Mouse (Mus musculus) liver, postnatal 0 days (tissue): ENCODE measurements around the gene Tmc8. TPM values are rescaled to one million over a fixed set of nuclear protein-coding genes. Genes with fewer than 3 reads are reported as not detected.

Experiments
- ATAC-seq: fragments of 200-750 bp; cut with Nextera tagmentation; 2 replicates; pipeline ENCODE4 v1.8.0; 2017; ENCODE audit warnings: mild to moderate bottlenecking, moderate library complexity
- DNase-seq: peaks from one replicate; pipeline ENCODE4 v3.0.0-alpha.2; 2016
- H3K27ac ChIP-seq: fragments of 300-500 bp; sonication (generic); 2 replicates; pipeline ENCODE4 v1.5.1; 2014; ENCODE audit warnings: antibody characterized with exemption, moderate library complexity, mild to moderate bottlenecking, low read depth
- H3K27me3 ChIP-seq: fragments of 300-500 bp; sonication (generic); 2 replicates; pipeline ENCODE4 v1.6.1; 2014; ENCODE audit warnings: low read length, control low read depth, mixed read lengths; ENCODE audit not compliant: insufficient read depth
- H3K36me3 ChIP-seq: fragments of 300-500 bp; sonication (generic); replicated peaks from 2 replicates; pipeline ENCODE4 v1.6.1; 2014; ENCODE audit warnings: mild to moderate bottlenecking, control low read depth, low read length, moderate library complexity, mixed read lengths; ENCODE audit not compliant: insufficient read depth
- H3K4me1 ChIP-seq: fragments of 300-500 bp; sonication (generic); 2 replicates; pipeline ENCODE4 v1.6.1; 2014; ENCODE audit warnings: antibody characterized with exemption, mild to moderate bottlenecking, control low read depth; ENCODE audit not compliant: insufficient read depth
- H3K4me2 ChIP-seq: fragments of 300-500 bp; sonication (generic); 2 replicates; pipeline ENCODE4 v1.6.1; 2014; ENCODE audit warnings: low read depth, mild to moderate bottlenecking, low read length, moderate library complexity, mixed read lengths
- H3K4me3 ChIP-seq: fragments of 300-500 bp; sonication (generic); 2 replicates; pipeline ENCODE4 v1.5.1; 2014; ENCODE audit warnings: low read depth, low read length
- H3K9ac ChIP-seq: fragments of 300-500 bp; sonication (generic); replicated peaks from 2 replicates; pipeline ENCODE4 v1.6.1; 2014; ENCODE audit warnings: mild to moderate bottlenecking, moderate library complexity
- H3K9me3 ChIP-seq: fragments of 300-500 bp; sonication (generic); 2 replicates; pipeline ENCODE4 v1.6.1; 2016; ENCODE audit warnings: mild to moderate bottlenecking, control low read depth, low read length, mixed read lengths
- CTCF ChIP-seq: sonication (generic); IDR thresholded peaks from 2 replicates; pipeline ENCODE4 v1.5.1; 2016; ENCODE audit warnings: antibody characterized with exemption, low read depth
- EP300 ChIP-seq: IDR thresholded peaks from 2 replicates; pipeline ENCODE4 v1.6.1; 2016; ENCODE audit warnings: antibody characterized with exemption, low read depth, mild to moderate bottlenecking
- WGBS: fragments of 180-500 bp; shearing (Covaris S2); extraction: QIAGEN DNeasy Blood & Tissue Kit; methylation state at CpG from one replicate; pipeline ENCODE4 v1.1.7; 2014; ENCODE audit not compliant: insufficient replicate concordance; 5-methylcytosine and 5-hydroxymethylcytosine counted together
- polyA plus RNA-seq: library from polyadenylated mRNA; unstranded; fragments of >200 nt; fragmentation: Nextera tagmentation; extraction: Ambion mirVana; gene quantifications from 2 replicates; pipeline ENCODE4 v1.2.1, GENCODE M21; 2015

Tmc8 gene
- polyA plus RNA-seq, 1 experiment from 2014 or later: 6.8 TPM

DNA sequence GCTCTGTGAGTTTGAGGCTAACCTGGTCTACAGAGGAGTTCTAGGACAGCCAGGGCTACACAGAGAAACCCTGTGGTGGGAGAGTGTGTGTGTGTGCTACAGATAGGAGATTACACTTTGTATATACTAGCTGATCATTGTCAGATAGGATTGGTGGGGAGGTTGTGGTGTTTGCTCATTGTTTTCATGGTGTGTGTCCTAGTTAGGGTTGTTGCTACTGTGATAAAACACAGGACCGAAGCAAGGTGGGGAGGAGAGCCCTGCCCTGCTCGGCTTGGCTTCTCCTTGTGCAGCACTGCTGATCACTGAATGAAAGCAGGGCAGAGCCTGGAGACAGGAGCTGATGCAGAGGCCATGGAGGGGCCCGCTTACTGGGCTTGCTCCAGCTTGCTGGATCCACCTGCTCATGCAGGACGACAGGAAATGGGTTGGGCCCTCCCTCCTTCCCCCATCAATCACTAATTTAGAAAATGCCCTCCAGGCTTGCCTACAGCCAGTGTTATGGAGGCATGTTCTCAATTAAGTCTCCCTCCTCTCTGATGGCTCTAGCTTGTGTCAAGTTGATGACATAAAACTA, 38.3 kb upstream of the Tmc8 start:
- Histone ChIP-seq H3K4me3 (no peak overlapping the region), H3K9me3 (no peaks in the 10 kb centered on the region), H3K4me2 (no peak overlapping the region), H3K27ac (no peak overlapping the region), H3K36me3 (peaks cover 90% of the 10 kb centered on the region), H3K27me3 (no peaks in the 10 kb centered on the region), H3K9ac (no peak overlapping the region), H3K4me1 (no peaks in the 10 kb centered on the region)
- DNase-seq (no peak), ATAC-seq (no peak)
- TF ChIP-seq EP300 (no peak), CTCF (no peak)
- WGBS: 56% methylated on average over 4 of the region's 4 CpGs

DNA sequence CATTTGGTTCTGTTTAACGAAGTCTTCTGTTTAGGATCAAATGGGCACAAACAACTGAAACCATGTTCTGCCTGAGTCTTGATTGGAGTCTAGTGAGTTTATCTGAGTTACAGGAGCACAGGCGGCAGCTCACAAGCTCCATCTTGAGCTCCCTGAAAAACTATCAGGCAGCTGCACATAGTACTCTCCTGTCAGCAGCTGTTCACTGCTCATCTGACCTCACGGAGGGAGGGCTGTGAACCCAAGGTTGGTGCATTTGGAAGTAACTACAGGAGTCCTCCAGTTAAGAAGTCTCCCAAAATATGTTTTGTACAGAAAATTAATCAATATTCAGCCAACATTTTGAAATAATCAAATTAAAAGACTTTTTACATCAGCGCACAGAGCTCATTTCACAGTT, 33.2 kb upstream of the Tmc8 start:
- Histone ChIP-seq H3K9me3 (no peaks in the 10 kb centered on the region), H3K4me2 (no peak overlapping the region), H3K9ac (no peak overlapping the region), H3K4me1 (no peaks in the 10 kb centered on the region), H3K27ac (no peak overlapping the region), H3K4me3 (no peak overlapping the region), H3K27me3 (no peaks in the 10 kb centered on the region), H3K36me3 (peaks cover 86% of the 10 kb centered on the region)
- TF ChIP-seq EP300 (no peak), CTCF (no peak)
- 85% methylated on average over 4 of the region's 4 CpGs for WGBS
- ATAC-seq (no peak), DNase-seq (no peak)

DNA sequence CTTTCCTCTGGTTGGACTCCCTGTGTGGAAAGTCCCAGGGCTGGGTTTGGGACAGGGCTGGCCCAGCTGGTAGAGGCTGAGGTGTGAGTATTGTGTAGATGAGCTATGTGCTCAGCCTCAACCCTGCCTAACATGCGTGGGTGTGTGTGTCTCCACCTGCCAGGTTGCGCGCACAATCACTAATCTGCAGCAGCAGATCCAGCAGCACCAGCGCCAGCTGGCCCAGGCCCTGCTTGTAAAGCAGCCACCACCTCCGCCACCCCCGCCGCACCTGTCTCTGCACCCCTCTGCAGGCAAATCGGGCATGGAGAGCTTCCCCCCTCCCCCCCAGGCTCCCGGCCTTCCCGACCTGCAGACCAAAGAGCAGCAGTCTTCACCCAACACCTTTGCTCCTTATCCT, 32.5 kb upstream of the Tmc8 start:
- DNase-seq (no peak), ATAC-seq (no peak)
- no peak overlapping the region for H3K4me2 ChIP-seq
- TF ChIP-seq CTCF (no peak), EP300 (no peak)
- no peaks in the 10 kb centered on the region for H3K9me3 ChIP-seq
- WGBS: 80% methylated on average over 9 of the region's 10 CpGs
- no peak overlapping the region for H3K9ac ChIP-seq
- no peaks in the 10 kb centered on the region for H3K4me1 ChIP-seq
- no peak overlapping the region for H3K27ac ChIP-seq
- no peaks in the 10 kb centered on the region for H3K27me3 ChIP-seq
- peaks cover 82% of the 10 kb centered on the region for H3K36me3 ChIP-seq
- H3K4me3 ChIP-seq: no peak overlapping the region

DNA sequence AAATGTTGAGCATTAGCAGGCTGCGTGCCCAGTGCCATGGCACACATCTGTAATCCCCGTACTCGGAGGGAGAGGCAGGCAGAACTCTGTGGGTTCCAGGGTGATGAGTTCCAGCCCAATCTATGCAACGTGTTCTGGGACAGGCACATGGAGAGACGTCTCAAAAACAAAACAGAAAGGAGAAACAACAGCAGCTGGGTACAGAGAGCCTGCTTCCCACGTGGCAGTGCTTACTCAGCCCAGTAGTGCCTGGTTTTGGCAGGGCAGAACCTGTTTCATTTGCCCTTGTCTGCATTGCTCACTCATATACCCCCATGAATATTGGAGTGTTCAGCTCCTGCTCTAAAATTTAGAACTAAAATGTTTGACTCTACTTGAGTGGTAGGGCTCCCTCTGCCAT, 30.3 kb upstream of the Tmc8 start:
- Histone ChIP-seq H3K4me2 (no peak overlapping the region), H3K4me1 (no peaks in the 10 kb centered on the region), H3K4me3 (no peak overlapping the region), H3K9me3 (no peaks in the 10 kb centered on the region), H3K27ac (no peak overlapping the region), H3K9ac (no peak overlapping the region), H3K27me3 (no peaks in the 10 kb centered on the region), H3K36me3 (peaks cover 85% of the 10 kb centered on the region)
- TF ChIP-seq CTCF (no peak), EP300 (no peak)
- ATAC-seq (no peak), DNase-seq (no peak)
- WGBS: 76% methylated on average over 6 of the region's 6 CpGs

DNA sequence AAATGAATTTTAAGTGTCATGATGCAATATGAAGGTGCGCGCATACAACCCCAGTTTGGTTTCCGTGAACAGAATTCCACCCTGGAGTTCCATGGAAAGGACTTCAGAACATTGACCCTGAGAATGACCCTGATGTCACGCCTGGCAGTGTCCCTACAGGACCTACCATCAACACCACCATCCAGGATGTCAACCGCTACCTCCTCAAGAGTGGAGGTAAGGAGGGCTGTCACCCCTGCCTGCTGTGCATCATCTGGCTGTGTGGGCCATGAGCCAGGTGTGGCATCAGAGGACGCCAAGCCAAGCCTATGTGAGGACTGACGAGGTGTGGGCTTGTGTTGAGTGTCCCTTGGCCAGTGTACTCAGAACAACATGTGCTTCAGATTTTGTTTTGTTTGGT, 26.0 kb upstream of the Tmc8 start:
- Histone ChIP-seq H3K27me3 (no peaks in the 10 kb centered on the region), H3K4me1 (no peaks in the 10 kb centered on the region), H3K4me3 (no peak overlapping the region), H3K27ac (no peak overlapping the region), H3K36me3 (peaks cover 83% of the 10 kb centered on the region), H3K9me3 (no peaks in the 10 kb centered on the region), H3K4me2 (no peak overlapping the region), H3K9ac (no peak overlapping the region)
- ATAC-seq (no peak), DNase-seq (no peak)
- TF ChIP-seq CTCF (no peak), EP300 (no peak)
- WGBS: 89% methylated on average over 7 of the region's 7 CpGs

DNA sequence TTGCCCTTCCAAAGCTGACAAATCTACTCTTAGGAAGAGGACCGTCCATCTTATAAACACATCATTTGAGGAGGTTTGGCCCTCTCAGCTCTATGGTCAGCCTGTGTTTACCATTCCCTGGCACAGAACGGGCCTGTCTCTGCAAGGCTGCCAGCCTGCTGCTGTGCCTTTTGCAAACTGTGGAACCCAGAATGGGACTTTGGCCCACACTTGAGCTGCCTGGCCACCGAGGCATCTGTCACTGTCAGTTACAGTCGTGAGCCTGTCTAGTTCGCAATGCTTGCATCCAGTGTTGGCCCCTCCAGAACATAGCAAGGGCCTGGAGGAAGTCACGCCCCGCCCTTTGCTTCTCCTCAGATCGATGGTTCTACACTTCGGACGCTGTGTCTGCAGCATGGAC, 22.6 kb upstream of the Tmc8 start:
- Histone ChIP-seq H3K36me3 (peaks cover 71% of the 10 kb centered on the region), H3K9me3 (no peaks in the 10 kb centered on the region), H3K27ac (no peak overlapping the region), H3K4me2 (no peak overlapping the region), H3K4me1 (no peaks in the 10 kb centered on the region), H3K9ac (no peak overlapping the region), H3K27me3 (no peaks in the 10 kb centered on the region), H3K4me3 (no peak overlapping the region)
- no peak for TF ChIP-seq CTCF
- no peak for TF ChIP-seq EP300
- DNase-seq (no peak), ATAC-seq (no peak)
- WGBS: 86% methylated on average over 10 of the region's 10 CpGs
